Mouse (Mus musculus) heart, postnatal 0 days (tissue): ENCODE measurements around the gene Tmem94.

Source experiments
- CTCF ChIP-seq: IDR thresholded peaks from 2 replicates; pipeline ENCODE4 v1.5.1; 2016; ENCODE audit warnings: antibody characterized with exemption, control low read depth, low read depth
- EP300 ChIP-seq: IDR thresholded peaks from 2 replicates; pipeline ENCODE4 v1.6.1; 2016; ENCODE audit warnings: antibody characterized with exemption, low read depth

DNA sequence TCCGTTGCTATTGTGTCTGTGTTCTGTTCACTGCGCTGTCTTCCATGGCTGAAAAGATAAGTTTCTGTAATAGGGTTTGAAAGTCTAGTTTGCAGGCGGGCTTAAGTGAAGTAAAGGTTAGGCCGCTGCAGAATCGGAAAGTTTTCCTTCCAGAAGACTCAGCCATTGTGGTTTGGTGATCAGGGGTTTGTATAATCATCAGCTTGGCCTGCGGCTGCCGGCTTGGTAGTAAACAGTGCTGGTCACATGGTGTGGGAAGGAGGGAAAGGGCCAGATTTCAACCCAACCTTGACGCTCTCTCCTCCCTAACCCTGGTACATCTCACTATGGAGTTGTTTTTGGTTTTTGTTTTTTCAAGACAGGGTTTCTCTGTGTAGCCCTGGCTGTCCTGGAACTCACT, 1.7 kb downstream of the Tmem94 start:
- TF ChIP-seq CTCF: no peak
- no peak for TF ChIP-seq EP300
